Mouse (Mus musculus) hindbrain, embryonic 13.5 days (tissue): ENCODE results near the gene Phf11c. TPM values are rescaled to one million over a fixed set of nuclear protein-coding genes. Genes with fewer than 3 reads are reported as not detected.
"Not testable (repeated sequence)": the region's sequence is repeated elsewhere in the genome, so short reads cannot be mapped to it uniquely, and the experiment has no call there.

Experiments
- ATAC-seq: fragments of 200-750 bp; cut with Nextera tagmentation; 2 replicates; pipeline ENCODE4 v1.8.0; 2017; ENCODE audit warnings: moderate TSS enrichment; ENCODE audit not compliant: low FRiP score
- H3K27ac ChIP-seq: fragments of 300-500 bp; sonication (generic); 2 replicates; pipeline ENCODE4 v1.5.1; 2015; ENCODE audit warnings: inconsistent platforms, mild to moderate bottlenecking, moderate library complexity
- H3K27me3 ChIP-seq: fragments of 300-500 bp; sonication (generic); 2 replicates; pipeline ENCODE4 v1.6.1; 2015; ENCODE audit warnings: mild to moderate bottlenecking, inconsistent platforms
- H3K36me3 ChIP-seq: fragments of 300-500 bp; sonication (generic); 2 replicates; pipeline ENCODE4 v1.6.1; 2015; ENCODE audit warnings: mild to moderate bottlenecking, inconsistent platforms
- H3K4me1 ChIP-seq: fragments of 300-500 bp; sonication (generic); replicated peaks from 2 replicates; pipeline ENCODE4 v1.6.1; 2015; ENCODE audit warnings: inconsistent platforms
- H3K4me2 ChIP-seq: fragments of 300-500 bp; sonication (generic); 2 replicates; pipeline ENCODE4 v1.6.1; 2015; ENCODE audit warnings: inconsistent platforms, mild to moderate bottlenecking, moderate library complexity
- H3K4me3 ChIP-seq: fragments of 300-500 bp; sonication (generic); 2 replicates; pipeline ENCODE4 v1.5.1; 2015; ENCODE audit warnings: mild to moderate bottlenecking, inconsistent platforms
- H3K9ac ChIP-seq: fragments of 300-500 bp; sonication (generic); 2 replicates; pipeline ENCODE4 v1.6.1; 2015; ENCODE audit warnings: mild to moderate bottlenecking, inconsistent platforms
- H3K9me3 ChIP-seq: fragments of 300-500 bp; sonication (generic); 2 replicates; pipeline ENCODE4 v1.6.1; 2016; ENCODE audit warnings: inconsistent platforms
- WGBS: fragments of 180-500 bp; shearing (Covaris S2); methylation state at CpG from one replicate; pipeline ENCODE4 v1.1.7; 2015; 5-methylcytosine and 5-hydroxymethylcytosine counted together
- polyA plus RNA-seq: library from polyadenylated mRNA; unstranded; fragments of >200 nt; fragmentation: Nextera tagmentation; extraction: Ambion mirVana; gene quantifications from 2 replicates; pipeline ENCODE4 v1.2.1, GENCODE M21; 2015

Gene Phf11c
- 0.31 and 0.54 TPM in 2 replicates for polyA plus RNA-seq

DNA sequence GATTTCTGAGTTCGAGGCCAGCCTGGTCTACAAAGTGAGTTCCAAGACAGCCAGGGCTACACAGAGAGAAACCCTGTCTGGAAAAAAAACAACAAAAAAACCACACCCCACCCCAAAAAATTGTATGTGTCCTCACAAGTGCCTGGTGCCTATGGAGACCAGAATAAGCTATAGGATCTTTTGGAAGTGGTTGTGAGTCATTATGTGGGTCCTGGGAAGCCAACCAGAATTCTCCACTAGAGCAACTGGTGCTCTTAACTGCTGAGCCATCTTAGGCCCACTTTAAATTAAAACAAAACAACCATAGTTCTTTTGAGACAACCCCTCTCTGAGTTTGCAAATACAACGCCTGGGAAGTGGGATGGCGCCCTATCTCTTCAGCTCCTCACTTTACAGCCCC is at the start of gene Phf11c:
Gene Phf11c (minus strand): TSS at position 101 of the 400 bp plus-strand sequence.
- ATAC-seq: no peak
- Histone ChIP-seq H3K27ac (no peak within 1 kb of the TSS), H3K36me3 (no peaks in the 10 kb centered on the region), H3K4me3 (no peak within 1 kb of the TSS), H3K4me1 (no peaks in the 10 kb centered on the region), H3K27me3 (no peaks in the 10 kb centered on the region), H3K4me2 (no peak within 1 kb of the TSS), H3K9ac (no peak within 1 kb of the TSS), H3K9me3 (no peaks in the 10 kb centered on the region)
- 95% methylated on average over 3 of the region's 3 CpGs for WGBS

DNA sequence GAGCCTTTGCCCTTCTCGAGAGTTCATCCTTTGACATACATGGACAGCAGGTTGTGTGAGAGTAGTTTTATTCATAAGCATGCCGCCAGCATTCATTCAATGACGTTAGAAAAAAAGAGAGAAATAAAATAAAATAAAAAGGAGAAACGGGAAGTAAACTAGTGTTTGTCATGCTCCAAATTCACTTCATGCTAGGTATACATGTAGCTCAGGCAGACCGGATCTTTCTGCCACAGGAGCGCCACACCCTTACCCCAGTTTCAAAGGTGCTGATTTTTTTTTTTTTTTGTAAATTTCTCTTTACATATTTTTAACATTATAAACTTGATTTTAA is 46.3 kb upstream of the Phf11c start:
- H3K36me3 ChIP-seq: no peaks in the 10 kb centered on the region
- H3K27me3 ChIP-seq: no peaks in the 10 kb centered on the region
- WGBS: 14% methylated on average over 6 of the region's 6 CpGs
- H3K4me3 ChIP-seq: peak overlapping the region; percentile 66
- H3K4me2 ChIP-seq: peak overlapping the region; percentile 88
- peak overlapping the region; percentile 83; the same call in 1 of the 2 replicates for H3K27ac ChIP-seq
- H3K9me3 ChIP-seq: no peaks in the 10 kb centered on the region
- H3K4me1 ChIP-seq: peaks cover 17% of the 10 kb centered on the region
- ATAC-seq: no peak
- H3K9ac ChIP-seq: peak overlapping the region; percentile 83

DNA sequence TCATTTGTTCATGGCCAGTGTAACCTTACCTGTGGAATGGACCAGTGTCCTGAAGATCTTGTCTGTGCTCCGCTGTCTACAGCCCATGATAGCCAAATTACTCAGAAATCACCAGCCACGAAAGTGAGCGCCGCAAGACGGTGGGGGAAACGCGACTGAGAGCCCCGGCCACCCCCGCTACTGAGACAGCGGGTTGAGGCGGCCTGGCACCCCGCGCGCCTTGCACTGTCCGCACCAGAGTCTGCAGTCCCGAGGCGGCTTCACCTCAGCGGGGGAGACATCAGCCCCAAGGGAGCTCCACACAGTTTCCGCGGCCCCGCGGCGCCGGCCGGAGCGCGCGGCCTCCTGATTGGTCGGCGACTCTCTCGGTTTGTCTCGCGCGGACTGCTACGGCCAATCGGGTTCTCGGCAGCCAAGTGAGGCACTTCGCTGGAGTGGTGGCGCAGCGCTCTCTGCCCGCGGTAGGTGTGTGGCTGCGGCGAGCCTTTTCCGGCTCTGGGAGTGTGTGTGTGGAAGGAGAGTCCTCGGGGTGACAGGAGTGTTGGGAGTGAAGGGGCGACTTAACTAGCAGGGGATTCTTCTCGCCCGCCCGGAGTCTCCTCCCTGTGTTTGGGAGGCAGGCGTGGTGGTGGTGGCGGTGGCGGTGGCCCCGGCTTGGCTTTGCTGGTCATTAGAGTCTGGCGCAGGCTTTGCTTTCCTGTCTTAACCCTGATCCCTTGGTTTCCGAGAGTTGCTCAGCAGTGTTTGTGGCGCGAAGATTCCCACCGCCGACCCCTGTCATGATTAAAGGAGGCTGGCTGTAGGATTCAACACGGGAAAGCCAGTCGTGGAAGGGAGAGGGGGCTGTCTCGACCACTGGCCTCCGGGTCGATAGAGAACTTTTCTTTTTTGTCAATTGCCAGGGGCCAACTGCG is 45.6 kb upstream of the Phf11c start, which contains the start of the genes Setdb2 and Cab39l:
Gene Setdb2 (minus strand): TSS at position 327 of the 914 bp plus-strand sequence.
Gene Cab39l (plus strand): TSS at position 415 of the 914 bp plus-strand sequence.
- H3K36me3 ChIP-seq: no peaks in the 10 kb centered on the region
- H3K4me1 ChIP-seq: peaks cover 17% of the 10 kb centered on the region
- no peaks in the 10 kb centered on the region for H3K27me3 ChIP-seq
- peak within 1 kb of the TSS; percentile 83 for H3K27ac ChIP-seq
- ATAC-seq: peak; percentile 100
- H3K4me3 ChIP-seq: peak within 1 kb of the TSS; percentile 66
- WGBS: under 1% methylated on average over 65 of the region's 66 CpGs
- H3K4me2 ChIP-seq: peak within 1 kb of the TSS; percentile 88
- H3K9me3 ChIP-seq: no peaks in the 10 kb centered on the region
- peak within 1 kb of the TSS; percentile 83 for H3K9ac ChIP-seq

DNA sequence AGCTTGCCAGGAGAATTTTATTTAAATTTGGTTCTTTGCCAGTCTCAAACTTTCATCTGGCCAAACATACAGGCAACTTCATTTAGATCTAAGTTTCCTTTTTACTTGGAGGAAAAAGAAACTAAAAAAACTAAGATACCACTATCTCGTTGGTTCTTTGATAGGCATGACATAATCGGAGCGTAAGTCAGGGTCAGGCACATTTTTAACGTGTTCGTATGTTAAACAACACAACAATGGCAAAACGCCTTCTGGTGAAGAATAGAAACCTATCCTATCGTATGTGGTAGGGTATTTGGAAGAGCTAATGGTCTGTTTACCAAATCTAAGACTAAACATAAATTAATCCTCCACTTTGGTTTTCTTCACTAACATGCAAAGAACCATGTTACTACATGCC is 44.9 kb upstream of the Phf11c start:
- no peak for ATAC-seq
- 24% methylated on average over 7 of the region's 7 CpGs for WGBS
- H3K27me3 ChIP-seq: no peaks in the 10 kb centered on the region

DNA sequence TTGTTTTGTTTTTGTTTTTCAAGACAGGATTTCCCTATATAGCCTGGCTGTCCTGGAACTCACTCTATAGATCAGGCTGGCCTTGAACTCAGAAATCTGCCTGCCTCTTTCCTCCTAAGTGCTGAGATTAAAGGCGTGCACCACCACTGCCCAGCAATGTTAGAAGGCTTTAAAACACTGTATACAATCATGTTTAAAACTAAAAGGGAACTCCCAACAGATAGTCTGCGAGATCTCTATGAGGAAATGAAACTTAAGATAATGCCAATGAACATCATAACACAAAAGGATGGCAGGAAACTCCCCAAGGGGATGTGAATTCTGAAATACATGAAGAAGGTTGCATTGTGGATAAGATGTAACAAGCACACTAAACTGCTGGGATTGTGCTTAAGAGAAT is 43.3 kb upstream of the Phf11c start:
- Histone ChIP-seq H3K36me3 (no peaks in the 10 kb centered on the region), H3K9ac (no peak overlapping the region), H3K4me2 (no peak overlapping the region), H3K4me3 (no peak overlapping the region), H3K4me1 (peaks cover 17% of the 10 kb centered on the region), H3K27ac (no peak overlapping the region), H3K9me3 (no peaks in the 10 kb centered on the region), H3K27me3 (no peaks in the 10 kb centered on the region)
- WGBS: 87% methylated on average over 2 of the region's 2 CpGs
- ATAC-seq: no peak

More for the DNA sequence above, 44.9 kb upstream of the Phf11c start:
- Histone ChIP-seq H3K4me2 (peak overlapping the region; percentile 88), H3K4me3 (peak overlapping the region; percentile 66), H3K4me1 (peaks cover 17% of the 10 kb centered on the region), H3K9me3 (no peaks in the 10 kb centered on the region), H3K27ac (no peak overlapping the region), H3K36me3 (no peaks in the 10 kb centered on the region), H3K9ac (peak overlapping the region; percentile 83)

DNA sequence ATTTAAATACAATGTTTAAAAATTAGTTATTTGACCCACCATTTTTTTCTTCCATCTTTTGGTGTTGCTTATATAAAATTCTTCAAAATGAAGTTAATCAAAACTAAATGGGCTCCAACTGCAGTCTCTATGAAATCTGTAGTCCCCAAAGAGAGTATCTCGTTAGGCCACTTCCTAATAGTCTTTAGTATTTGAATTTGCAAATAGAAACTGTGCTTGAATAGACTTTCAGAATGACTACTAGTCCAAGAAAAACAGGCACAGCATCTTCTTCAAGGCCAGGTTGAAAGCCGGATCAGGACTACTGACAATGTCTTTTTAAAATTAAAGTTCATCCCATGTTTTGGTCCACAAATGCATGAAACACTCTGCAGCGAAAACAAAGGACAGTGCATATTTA is 42.2 kb upstream of the Phf11c start:
- H3K27me3 ChIP-seq: no peaks in the 10 kb centered on the region
- no peak overlapping the region for H3K9ac ChIP-seq
- ATAC-seq: no peak
- H3K36me3 ChIP-seq: no peaks in the 10 kb centered on the region
- H3K27ac ChIP-seq: no peak overlapping the region
- no peak overlapping the region for H3K4me3 ChIP-seq
- H3K4me2 ChIP-seq: no peak overlapping the region
- H3K9me3 ChIP-seq: no peaks in the 10 kb centered on the region
- 93% methylated on average over 3 of the region's 3 CpGs for WGBS
- peaks cover 17% of the 10 kb centered on the region for H3K4me1 ChIP-seq

DNA sequence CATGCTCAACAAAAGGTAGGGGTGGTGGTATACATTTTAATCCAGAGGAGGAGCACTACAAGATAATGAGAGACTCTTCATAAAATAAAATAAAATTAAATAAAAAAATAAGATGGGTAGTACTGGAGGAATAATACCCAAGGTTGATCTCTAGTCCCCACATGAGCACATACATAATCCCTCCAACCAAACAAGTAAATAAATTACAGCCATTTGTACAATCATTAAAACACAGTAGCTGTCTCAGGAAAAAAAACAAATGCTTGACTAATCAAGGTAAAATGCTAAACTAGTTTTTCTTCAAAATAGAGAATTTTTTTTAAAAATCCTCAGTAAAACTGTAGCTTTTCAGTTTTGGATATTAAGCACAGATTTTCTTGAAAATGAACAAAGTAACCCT is 40.0 kb upstream of the Phf11c start:
- Histone ChIP-seq H3K27me3 (no peaks in the 10 kb centered on the region), H3K9me3 (no peaks in the 10 kb centered on the region), H3K36me3 (no peaks in the 10 kb centered on the region), H3K4me1 (peaks cover 11% of the 10 kb centered on the region), H3K27ac (no peak overlapping the region), H3K9ac (no peak overlapping the region), H3K4me3 (no peak overlapping the region), H3K4me2 (no peak overlapping the region)
- ATAC-seq: no peak

DNA sequence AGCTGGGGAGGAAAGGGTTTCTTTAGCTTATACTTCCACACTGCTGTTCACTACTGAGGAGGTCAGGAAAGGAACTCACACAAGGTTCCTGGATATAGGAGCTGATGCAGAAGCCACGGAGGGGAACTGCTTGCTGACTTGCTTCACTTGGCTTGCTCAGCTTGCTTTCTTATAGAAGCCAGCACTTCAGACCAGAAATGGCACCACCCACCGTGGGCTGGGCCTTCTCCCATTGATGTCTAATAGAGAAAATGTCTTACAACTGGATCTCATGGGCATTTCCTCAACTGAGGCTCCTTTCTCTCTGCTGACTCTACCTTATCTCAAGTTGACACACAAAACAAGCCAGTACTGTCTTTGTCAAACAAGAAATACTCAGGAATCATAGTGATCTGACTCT is 38.7 kb upstream of the Phf11c start:
- Histone ChIP-seq H3K4me3 (no peak overlapping the region), H3K9me3 (no peaks in the 10 kb centered on the region), H3K4me2 (no peak overlapping the region), H3K36me3 (0 out of 2 replicates have a peak, but pooled peaks cover 2% of the 10 kb centered on the region), H3K9ac (no peak overlapping the region), H3K4me1 (no peaks in the 10 kb centered on the region), H3K27ac (no peak overlapping the region), H3K27me3 (no peaks in the 10 kb centered on the region)
- 69% methylated on average over 2 of the region's 2 CpGs for WGBS
- no peak for ATAC-seq

DNA sequence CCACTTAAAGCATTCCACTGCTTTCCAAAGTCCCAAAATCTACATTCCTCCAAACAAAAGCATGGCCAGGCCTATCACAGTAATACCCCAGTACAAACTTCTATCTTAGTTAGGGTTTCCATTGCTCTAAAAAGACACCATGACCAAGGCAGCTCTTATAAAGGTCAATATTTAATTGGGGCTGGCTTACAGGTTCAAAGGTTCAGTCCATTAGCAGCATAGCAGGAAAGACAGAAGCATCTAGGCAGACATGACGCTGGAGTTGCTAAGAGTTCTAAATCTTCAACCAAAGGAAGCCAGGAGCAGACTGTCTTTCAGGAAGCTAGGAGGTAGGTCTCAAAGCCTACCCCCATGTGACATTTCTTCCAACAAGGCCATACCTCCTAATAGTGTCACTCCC is 35.4 kb upstream of the Phf11c start:
- H3K9me3 ChIP-seq: no peaks in the 10 kb centered on the region
- H3K4me1 ChIP-seq: no peaks in the 10 kb centered on the region
- 79% methylated on average over 1 of the region's 1 CpGs for WGBS
- no peak for ATAC-seq
- H3K9ac ChIP-seq: no peak overlapping the region
- no peaks in the 10 kb centered on the region for H3K27me3 ChIP-seq
- H3K27ac ChIP-seq: no peak overlapping the region
- H3K4me2 ChIP-seq: no peak overlapping the region
- no peak overlapping the region for H3K4me3 ChIP-seq
- 0 out of 2 replicates have a peak, but pooled peaks cover 3% of the 10 kb centered on the region for H3K36me3 ChIP-seq

DNA sequence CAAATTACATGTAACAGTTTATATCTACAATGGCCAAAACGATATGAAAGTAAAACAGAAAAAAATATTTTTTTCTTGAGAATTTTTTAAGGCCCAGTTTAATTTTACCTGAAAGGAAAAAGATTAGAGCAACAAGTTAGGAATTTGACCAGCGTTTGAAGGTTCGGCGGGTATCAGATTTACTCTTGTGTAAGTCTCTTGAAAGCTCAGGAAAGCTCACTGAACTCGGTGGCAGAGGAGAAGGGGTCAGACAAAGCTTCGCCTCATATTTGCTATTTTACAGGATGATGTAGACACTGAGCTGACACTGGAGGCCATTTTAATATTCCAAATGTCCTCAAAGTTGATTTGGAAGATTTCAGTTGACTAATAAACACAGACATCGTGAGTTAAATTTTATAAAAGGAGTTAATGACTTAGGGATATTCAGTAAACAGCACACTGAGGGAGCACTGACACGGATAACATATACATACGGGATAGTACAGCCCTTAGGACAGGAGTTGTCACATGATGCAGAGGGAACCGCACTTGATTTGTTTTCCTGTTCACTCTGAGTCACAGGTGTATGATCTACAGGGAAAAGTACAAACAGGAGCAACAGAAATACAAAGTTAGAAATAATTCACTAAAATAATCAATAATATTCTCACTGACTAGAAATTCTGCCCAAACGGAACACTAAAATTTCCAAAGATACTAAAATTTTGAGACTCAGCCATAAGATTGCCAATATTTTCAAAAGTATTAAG is 27.9 kb upstream of the Phf11c start:
- H3K36me3 ChIP-seq: 0 out of 2 replicates have a peak, but pooled peaks cover 2% of the 10 kb centered on the region
- 92% methylated on average over 11 of the region's 11 CpGs for WGBS

DNA sequence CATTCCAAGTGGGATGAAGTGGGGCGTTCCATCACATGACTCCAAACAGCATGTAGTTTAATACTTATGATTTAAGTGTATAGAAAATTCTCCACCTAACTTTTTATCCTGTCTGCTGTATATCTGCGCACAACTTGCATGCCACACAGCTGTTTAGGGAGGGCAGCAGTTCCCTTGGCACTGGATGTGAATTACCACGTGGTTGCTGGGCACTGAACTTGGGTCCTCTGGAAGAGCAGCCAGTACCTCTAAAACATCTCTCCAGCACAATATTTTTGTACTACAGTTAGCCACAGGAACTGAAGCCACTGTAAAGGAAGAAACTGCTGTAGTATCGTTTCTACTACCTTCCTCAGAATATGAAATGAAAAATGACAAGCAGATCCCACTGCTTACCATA is 23.0 kb upstream of the Phf11c start:
- H3K4me1 ChIP-seq: no peaks in the 10 kb centered on the region
- no peak overlapping the region for H3K4me2 ChIP-seq
- peaks cover 20% of the 10 kb centered on the region for H3K36me3 ChIP-seq
- H3K9ac ChIP-seq: no peak overlapping the region
- H3K9me3 ChIP-seq: no peaks in the 10 kb centered on the region
- H3K4me3 ChIP-seq: no peak overlapping the region
- no peak for ATAC-seq
- H3K27me3 ChIP-seq: no peaks in the 10 kb centered on the region
- 90% methylated on average over 4 of the region's 4 CpGs for WGBS
- H3K27ac ChIP-seq: no peak overlapping the region

More for the DNA sequence above, 27.9 kb upstream of the Phf11c start:
- Histone ChIP-seq H3K9ac (no peak overlapping the region), H3K4me3 (no peak overlapping the region), H3K9me3 (no peaks in the 10 kb centered on the region), H3K4me1 (no peaks in the 10 kb centered on the region), H3K27me3 (no peaks in the 10 kb centered on the region), H3K27ac (no peak overlapping the region), H3K4me2 (no peak overlapping the region)
- no peak for ATAC-seq

DNA sequence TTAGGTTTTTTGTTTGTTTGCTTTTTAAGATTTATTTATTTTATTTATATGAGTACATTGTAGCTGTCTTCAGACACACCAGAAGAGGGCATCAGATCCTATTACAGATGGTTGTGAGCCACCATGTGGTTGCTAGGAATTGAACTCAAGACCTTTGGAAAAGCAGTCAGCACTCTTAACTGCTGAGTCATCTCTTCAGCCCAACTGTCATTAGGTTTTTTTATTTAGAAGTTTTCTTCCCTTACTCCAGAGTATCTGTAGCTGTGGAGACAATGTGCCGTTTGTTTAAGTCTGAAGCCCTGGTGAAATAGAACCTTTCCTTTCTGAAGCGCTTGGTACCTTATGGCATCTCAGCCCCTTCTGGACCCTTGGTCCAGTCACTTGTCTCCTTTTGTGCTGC is 19.8 kb upstream of the Phf11c start:
- not testable (repeated sequence) for H3K27ac ChIP-seq, H3K9ac ChIP-seq, H3K4me1 ChIP-seq, H3K9me3 ChIP-seq, H3K4me2 ChIP-seq, H3K27me3 ChIP-seq, H3K4me3 ChIP-seq, ATAC-seq
- WGBS: 90% methylated on average over 2 of the region's 2 CpGs
- H3K36me3 ChIP-seq: peaks cover 20% of the 10 kb centered on the region
